Mouse (Mus musculus): Measurements from ENCODE around the gene Rrbp1.

Rrbp1 gene

GRCm38 (mm10) chr2:144006686-144007085, 4.4 kb downstream of the Rrbp1 start:
- DNase-seq (ENCODE audit: low read depth, low spot score): no peak

GRCm38 (mm10) chr2:144005166-144005955, 5.7 kb downstream of the Rrbp1 start:
- DNase-seq (ENCODE audit: low read depth, low spot score): no peak

- DNase-seq (ENCODE audit: low read depth, low spot score): no peak
These were observed 7.5 kb downstream of the Rrbp1 start for GRCm38 (mm10) chr2:144003544-144003943.

DNA sequence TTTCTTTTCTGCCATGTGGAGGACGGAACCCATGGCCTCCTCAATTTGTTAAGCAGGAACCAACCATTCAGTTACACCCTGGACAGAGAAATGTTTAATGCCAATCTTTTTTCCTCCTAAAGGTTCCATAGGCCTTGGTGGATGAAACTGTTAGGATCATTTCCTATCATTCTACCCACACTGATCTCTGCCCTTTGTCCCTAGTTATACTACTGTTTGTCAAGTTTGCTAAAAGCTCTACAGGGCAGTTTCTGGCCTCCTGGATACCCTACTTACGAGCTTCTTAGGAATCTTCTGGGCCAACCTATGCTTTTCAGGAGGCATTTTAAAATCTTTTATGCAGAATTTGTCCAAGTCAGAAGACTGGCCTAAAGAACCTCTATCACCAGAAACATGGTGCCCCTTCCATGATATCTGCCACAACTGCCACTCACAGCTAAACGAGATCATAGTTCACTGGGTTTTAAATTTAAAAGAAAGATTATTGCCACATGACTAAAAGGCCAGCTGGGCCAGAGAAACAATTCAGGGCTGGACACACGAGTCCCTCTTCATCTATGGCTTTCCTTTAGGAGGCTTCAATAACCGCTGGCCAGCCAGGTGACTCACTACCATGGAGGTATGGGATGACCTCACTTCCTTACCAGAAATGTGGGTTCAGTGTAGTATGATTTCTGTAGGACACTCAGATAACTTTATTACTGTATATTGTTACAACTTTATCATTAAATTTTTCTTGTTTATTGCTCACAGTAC, 8.7 kb downstream of the Rrbp1 start:
- no peak for DNase-seq (ENCODE audit: low read depth, low spot score)

DNA sequence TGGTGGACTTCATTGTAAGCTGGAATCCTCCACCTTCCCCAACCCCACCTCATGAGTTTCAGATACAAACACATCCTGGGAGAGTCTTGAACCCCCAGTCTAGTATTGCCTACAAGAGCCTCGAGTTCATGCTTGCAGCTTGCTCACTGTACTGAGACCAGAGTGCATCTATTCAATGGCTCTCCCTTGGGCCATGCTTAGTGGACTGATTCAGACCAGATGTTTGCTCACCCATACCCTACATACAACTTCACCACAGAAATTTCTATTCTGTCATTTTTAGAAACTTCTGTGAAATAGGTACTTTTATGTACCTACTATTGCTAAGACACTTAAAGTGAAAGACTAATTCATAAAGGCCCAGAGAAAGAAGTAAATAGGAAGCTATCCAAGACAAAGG, 18.1 kb downstream of the Rrbp1 start:
- no peak for DNase-seq (ENCODE audit: low read depth, low spot score)

GRCm38 (mm10) chr2:143991964-143992672, 18.9 kb downstream of the Rrbp1 start:
- DNase-seq (ENCODE audit: low read depth, low spot score): no peak

DNA sequence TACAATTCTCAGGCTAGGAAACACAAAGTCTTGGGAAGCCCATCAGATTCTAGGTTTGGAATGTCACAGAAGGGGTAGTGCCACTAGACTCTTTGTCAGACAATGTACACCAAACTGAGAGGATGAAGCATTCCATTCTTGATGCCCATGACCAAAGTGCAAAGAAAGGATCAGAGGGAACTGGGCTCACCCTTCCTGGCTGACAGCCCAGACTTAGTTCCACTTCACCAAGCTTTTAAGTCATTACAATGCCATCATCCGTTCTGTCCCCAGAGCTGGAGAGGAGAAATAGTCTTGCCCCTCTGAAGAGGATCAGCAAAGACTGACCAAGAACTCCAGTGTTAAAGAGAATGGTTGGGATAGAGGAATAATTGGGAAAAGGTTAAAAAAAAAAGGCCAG, 20.1 kb downstream of the Rrbp1 start:
- no peak for DNase-seq (ENCODE audit: low read depth, low spot score)

DNA sequence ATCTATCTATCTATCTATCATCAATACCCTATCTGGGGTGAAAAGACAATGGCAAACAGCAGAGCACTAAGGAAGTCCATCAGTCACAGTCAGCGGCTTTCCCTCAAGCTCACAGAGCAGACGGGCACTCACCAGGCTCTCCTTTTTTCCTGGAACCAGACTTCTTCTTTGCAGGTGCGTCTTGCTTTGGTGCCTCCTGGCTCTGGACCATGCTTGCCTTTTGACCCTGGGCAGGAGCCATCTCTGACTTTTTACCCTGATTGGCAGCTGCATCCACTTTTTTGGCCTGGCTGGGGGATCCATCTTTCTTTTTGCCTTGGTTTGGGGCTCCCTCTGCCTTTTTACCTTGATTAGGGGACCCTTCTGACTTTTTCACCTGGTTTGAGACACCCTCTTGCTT, 23.0 kb downstream of the Rrbp1 start:
- no peak for DNase-seq (ENCODE audit: low read depth, low spot score)

DNA sequence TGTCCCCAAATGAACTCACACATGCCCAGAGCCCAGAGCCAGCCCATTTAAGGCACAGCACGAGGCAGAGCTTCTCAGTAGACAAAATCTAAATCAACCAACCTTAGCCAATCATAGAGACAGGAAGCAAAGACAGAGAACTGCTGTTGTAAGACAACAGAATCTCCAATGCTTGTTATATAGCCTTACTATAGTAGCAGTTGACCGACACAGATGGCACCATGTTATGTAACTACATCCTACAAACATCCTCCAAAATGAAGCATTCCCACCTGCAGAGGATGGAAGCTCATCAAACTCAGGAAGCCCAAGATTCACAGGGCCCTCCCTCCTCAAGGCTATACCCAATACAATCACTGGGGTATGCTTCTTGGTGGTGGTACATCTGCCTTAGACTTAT, 23.6 kb downstream of the Rrbp1 start:
- no peak for DNase-seq (ENCODE audit: low read depth, low spot score)

DNA sequence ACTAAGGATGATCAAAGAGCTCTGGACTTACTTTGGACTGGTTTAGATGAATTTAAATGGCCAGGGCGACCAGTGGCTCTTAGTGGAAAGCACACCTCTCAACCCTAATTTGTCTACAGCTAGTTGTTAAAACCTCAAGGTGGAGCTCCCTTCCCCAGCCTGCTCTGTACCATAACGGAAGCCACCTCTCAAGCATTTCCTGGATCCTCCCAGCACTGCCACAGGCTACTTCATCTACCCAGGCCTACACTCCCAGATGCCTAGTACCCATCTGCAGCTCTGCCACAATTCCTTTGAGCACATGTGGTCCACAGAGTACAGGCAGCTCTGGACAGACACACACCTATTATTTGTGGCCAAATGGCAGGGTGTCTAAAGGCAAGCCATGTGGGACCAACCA, 27.6 kb downstream of the Rrbp1 start:
- no peak for DNase-seq (ENCODE audit: low read depth, low spot score)

DNA sequence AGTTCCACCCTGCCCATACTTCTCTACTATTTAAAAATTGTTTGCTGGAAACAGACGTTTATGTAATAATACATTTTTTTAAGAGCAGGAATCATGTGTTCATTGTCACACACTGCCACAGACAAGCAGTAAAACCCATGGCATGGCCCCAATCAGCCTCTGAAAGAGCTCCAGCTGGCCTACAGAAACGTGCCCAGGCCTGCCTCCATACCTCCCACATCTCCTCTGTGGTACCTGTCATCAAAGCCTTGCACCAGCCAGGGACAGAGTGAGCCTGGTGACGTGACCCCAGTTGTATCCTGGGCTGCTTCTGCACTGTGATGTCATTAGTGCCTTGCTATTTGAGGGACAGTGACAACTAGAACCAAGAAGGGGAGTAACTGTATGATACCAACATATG, 28.2 kb downstream of the Rrbp1 start:
- no peak for DNase-seq (ENCODE audit: low read depth, low spot score)

DNA sequence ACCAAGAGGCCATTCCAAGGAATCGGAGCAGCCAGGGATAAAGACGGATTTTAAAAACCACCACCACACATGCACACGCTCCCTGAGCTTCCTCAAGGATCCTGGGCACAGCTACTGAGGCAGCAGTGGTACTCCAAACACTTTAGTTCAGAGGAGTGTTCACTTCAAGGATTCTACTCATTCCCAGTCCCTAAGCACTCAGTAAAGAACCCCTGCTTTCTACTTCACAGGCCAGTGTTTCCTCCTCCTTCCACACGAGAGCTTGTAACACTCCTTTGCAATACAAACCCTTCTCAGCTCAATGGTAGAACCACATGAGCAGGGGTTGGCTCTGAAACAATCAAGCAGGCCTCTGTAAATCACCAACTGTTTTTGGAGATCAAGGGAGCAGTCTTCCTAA, 28.9 kb downstream of the Rrbp1 start:
- no peak for DNase-seq (ENCODE audit: low read depth, low spot score)

- DNase-seq (ENCODE audit: low read depth, low spot score): peak; percentile 60
These were observed 30.2 kb downstream of the Rrbp1 start for GRCm38 (mm10) chr2:143980781-143981398.

GRCm38 (mm10) chr2:143978444-143979147, 32.5 kb downstream of the Rrbp1 start:
- DNase-seq (ENCODE audit: low read depth, low spot score): no peak

DNA sequence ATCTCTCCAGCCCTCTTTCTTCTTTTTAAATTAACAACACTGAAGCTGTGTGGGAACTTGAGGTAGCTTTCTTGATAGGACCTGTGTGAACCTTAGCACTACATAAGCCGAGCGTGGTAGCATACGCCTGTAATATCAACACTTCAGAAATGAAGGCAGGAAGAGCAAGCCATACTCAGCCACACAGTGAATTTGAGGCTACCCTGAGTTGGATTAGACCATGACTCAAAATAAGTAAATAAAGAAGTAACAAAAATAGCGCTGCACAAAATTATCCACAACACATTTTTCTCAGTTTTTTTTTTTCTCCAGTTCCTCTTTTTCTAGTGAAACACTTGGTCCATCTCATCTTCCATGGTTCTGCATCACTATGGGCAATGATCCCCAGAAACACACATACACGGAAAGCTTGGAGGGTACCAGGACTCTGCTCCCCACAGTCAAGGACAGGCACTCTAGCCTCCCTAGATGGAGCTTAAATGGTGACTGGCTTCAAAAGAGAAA, 35.9 kb downstream of the Rrbp1 start:
- DNase-seq (ENCODE audit: low read depth, low spot score): no peak

- no peak for DNase-seq (ENCODE audit: low read depth, low spot score)
These were observed 37.9 kb downstream of the Rrbp1 start for GRCm38 (mm10) chr2:143973161-143973560.

DNA sequence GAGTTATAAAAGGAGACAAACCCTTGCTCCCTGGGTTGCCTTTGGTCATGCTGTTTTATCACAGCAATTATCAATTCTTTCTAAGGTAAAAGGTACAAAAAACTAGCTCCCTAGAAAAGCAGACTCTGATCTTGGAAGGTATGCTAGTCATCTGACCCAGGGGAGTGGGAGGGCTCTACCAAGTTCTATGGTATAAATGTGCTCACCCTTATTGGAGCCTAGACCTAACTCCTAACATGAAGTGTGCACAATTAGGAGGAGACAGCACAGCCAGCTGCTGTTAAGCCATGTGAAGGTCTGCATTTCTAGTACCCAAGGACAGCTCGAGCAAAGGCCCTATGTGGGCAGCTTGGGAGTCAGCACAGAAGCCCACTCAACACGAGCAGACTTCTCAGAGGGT, 39.2 kb downstream of the Rrbp1 start:
- DNase-seq (ENCODE audit: low read depth, low spot score): no peak

DNA sequence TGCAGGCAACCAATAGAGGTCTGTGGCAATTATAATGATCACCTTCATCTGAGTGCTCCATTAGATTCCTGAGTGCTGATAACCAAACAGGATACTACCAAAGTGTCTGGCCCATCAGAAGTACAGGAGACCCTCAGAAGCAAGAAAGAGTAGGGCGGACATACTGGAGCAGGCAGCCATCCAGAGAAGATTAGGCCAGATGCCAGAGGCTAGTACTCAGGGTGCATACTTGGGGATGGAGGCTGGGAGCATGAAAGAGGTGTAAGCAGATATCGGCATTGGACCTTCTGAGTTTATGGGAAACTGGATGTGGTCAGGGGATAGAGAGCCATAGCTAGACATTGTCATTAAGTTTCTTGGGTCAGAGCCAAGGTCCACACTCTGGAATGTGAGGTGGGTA, 40.2 kb downstream of the Rrbp1 start:
- DNase-seq (ENCODE audit: low read depth, low spot score): no peak

GRCm38 (mm10) chr2:143969260-143969659, 41.8 kb downstream of the Rrbp1 start:
- DNase-seq (ENCODE audit: low read depth, low spot score): no peak

- peak; percentile 47 for DNase-seq (ENCODE audit: low read depth, low spot score)
These were observed 47.7 kb downstream of the Rrbp1 start for GRCm38 (mm10) chr2:143963318-143963717.

DNA sequence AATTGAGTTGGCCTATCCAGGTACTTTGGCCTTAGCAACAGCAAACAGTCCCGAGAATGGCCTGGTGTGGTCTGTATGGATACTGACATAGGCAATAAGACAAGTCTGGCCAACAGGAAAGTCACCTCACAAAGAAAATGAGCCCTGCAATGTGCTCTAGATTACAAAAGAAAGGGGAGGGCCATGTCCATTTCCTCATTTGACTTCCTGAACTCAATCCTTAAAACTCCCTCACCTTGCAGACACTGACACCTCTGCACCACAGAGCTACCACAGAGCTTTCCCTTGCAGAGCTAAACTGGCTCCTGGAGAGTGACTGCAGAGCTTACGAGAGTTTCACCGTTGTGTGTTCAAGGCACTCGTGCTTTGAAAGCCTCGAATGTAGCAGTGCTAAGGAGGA, 48.9 kb downstream of the Rrbp1 start:
- no peak for DNase-seq (ENCODE audit: low read depth, low spot score)
